Mouse (Mus musculus) heart, postnatal 36 days (tissue): ENCODE measurements around the gene Mapk13. TPM values are rescaled to one million over a fixed set of nuclear protein-coding genes. Genes with fewer than 3 reads are reported as not detected.
"Not testable (repeated sequence)": the region's sequence is repeated elsewhere in the genome, so short reads cannot be mapped to it uniquely, and the experiment has no call there.

Experiments
- DNase-seq, 2 experiments: peaks; one replicate each; pipeline ENCODE4 v3.0.0; 2021 to 2022
- intact Hi-C: fragments of 180-260 bp; cut with DNase I; formaldehyde crosslinking; loops from one replicate; pipeline ENCODE4 v1.15.1; 2025
- total RNA-seq, 2 experiments: library from RNA; stranded (reverse); gene quantifications; 2 replicates each; pipeline ENCODE4 v1.2.3; 2021

Mapk13 gene
- total RNA-seq, result under 1 TPM in 1 of 2 experiments, not detected in 1; 0.19 TPM

DNA sequence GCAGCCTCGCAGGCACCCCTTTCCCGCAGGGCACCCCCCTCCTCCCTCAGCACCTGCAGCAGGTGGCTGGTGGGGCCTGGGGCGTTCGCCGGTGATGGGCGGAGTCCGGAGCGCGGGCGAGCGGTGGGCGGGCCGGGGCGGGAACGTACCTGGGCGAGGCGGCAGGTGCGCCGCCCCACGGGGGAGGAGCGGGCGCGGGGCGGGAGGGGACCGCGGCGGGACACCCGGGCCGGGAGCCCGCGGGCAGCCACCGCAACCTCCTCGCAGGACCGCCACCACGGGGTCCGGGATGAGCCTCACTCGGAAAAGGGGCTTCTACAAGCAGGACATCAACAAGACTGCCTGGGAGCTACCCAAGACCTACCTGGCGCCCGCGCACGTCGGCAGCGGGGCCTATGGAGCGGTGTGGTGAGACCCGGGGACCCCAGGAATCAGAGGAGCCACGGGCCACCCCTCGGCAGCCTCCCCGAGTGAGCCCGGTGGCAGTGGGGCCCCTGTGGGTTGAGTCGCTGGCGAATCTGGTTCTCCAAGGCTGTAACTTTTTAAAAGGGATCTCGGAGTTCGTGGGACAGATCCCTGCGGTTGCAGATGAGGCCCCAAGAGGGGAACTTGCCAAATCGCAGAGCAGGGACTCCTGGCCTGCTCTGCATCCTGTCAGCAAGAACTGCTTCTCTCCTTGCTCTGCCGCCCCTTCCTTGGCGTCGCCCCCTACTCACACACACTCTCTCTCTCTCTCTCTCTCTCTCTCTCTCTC, at the start of gene Mapk13:
Gene Mapk13, plus strand, starts transcription at position 177 of the 754 bp plus-strand sequence.
- DNase-seq, result peak in 1 of 2 experiments; percentile 15
- intact Hi-C loops, result no loop called here

DNA sequence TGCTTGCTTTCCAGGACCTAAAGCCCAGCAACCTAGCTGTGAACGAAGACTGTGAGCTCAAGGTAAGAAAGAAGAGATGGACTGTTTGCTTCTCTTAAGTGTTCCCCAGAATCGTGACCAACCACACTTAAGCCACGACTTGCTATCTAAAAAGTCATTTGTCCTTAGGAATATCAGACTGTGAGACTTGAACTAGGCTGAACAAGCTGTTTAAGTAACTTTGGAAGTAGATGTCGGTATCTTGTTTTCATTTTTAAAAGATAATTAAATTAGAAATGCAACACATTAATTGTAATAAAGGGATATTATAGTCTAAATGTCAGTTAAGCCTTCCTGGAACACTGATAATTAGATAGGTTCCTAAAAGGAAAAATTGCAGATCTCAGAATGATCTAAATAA, 43.3 kb upstream of the Mapk13 start, which contains the start of gene AC170998.1:
Gene AC170998.1, plus strand, starts transcription at position 301 of the 400 bp plus-strand sequence.
- DNase-seq, result no peak
- intact Hi-C loops, result no loop called here

DNA sequence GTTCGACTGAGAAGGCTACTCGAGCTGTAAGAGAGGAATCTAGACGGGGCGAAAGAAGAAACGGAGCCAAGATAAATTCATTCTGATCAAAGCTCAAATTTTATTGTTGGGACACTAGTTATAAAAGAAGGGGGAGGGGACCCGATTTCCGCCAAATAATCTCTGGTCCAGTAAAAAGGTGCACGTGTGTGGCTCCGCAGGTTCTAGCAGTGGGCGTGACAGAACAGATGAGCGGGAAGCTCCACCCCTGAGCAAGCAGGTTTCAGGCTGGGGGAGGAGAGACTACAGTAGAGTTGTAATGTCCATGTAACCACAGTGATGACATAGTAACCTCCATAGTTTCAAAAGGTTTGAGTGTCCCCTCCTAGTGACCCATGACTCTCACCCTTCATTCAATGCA, 41.6 kb upstream of the Mapk13 start:
- intact Hi-C loops, result not testable (repeated sequence)

DNA sequence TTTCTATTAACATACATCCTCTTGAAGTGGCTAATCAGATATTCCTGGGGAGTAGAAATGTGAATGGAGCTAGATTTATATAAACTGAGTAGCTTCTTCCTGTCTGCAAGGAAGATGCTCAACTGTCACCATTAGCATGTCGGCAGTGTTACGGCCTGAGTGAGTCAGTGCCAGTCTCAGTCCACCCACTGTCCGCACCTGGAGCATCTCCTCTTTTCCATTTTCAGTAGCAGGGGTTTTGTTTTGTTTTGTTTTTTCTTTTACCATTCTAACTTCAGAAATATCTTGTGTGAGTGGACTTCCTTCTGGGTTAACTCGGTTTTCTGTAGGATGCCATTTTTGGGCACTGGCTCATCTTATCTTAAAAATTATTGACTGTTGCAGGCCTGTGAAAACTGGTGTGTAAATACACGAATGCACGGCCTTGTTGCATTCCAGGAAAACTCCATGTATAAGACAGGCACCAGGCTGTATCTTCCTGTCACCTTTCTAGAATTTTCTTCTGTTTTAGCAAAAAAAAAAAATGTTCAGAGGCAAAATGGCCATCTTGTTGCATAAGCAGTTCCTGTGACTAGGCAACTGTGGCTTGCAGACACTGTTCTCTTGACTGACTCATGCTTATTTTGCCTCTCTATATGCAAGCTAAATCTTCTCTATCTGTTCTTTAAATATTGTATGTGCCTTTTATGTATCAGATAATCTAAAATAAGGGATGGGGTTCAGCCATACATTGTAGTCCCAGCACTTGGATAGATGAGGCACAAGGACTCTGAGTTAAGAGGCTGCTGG, 33.6 kb upstream of the Mapk13 start:
- intact Hi-C loops, result no loop called here
- no peak for DNase-seq

More for the DNA sequence above, 41.6 kb upstream of the Mapk13 start:
- DNase-seq, result not testable (repeated sequence)

GRCm38 (mm10) chr17:28736486-28736885, 32.6 kb upstream of the Mapk13 start:
- DNase-seq, result no peak
- intact Hi-C loops, result no loop called here

- no peak for DNase-seq
- intact Hi-C loops, result no loop called here
Measured at GRCm38 (mm10) chr17:28737973-28738372, 31.1 kb upstream of the Mapk13 start.

DNA sequence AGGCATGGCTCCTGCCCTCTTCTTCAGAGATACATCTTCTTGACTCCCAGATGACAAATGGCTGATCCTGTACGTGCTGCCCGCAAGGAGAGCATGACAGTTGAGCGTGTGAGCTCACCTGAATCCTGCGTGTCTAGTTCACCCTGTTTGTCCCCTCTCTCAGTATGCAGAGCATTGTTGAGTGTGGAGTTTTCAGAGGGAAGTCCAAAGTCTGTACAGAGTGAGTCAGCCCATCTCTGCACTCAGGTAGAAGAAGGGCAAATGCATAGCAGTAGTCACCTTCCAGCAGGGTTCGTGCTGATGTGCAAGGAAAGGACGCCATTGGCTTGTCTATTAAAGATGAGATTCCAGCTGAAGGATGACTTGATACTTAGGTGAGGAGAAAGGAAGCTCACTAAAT, 29.9 kb upstream of the Mapk13 start:
- no peak for DNase-seq
- intact Hi-C loops, result no loop called here

DNA sequence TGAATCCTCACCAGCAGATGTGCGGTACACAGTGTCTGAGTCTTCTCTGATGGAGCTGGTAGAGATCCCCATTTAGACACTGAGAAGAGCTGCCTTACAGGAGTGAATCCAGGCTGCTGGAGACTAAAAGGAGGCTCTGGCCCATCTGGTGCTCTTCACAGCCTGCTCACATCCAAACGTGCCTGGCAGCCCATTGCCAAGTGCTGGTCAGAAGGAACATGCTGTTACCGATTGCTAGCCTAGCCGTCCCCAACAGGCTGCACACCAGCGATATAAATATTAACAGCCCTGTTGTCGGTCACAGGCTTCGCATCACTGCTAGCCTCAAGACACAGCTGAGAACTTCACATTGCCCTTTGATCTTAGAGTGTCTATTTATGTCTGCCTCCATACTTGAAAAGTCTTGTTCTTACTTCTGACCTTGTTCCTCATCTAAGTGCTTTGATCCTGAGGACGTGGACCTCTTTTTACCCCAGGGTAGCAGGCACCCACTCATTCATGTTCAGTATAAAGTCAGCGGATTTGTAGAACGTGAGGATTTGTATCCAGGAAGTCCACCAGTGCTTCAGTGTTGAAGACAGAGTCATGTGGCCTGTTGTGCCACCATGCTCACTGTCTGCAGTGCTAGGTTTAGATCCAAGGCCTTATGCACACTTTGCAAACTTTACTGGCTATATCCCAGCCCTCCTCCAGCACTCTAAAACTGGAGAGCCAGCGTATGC, 25.8 kb upstream of the Mapk13 start:
- intact Hi-C loops, result loop anchor here (5.0 kb wide), 1 partner anchor 51 kb away; the partner anchor contains the start of genes Mapk14 and Slc26a8
- DNase-seq, result no peak

- intact Hi-C loops, result loop anchor here (5.0 kb wide), 1 partner anchor 52 kb away; the partner anchor contains the start of genes Mapk14 and Slc26a8
- DNase-seq, result no peak
Measured at GRCm38 (mm10) chr17:28743916-28744315, 25.2 kb upstream of the Mapk13 start.

DNA sequence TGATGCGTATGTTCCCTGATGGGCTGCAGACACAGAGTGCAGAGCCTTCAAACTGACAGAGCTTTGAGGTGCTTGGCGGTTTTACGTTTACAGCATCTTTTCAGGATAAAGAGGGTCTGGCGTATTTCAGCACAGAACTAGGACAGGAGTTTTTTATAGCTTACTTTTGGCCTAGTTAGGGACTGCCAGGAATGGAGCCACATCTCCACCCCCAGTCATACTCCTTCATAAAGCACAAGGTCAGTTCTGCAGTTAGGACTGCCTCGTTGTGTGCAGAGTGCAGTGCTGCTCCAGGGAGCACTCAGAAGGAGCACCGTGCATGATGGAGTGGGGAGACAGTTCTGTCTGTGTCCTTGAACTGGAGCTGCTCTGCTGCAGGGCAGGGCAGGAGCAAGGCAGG, 23.3 kb upstream of the Mapk13 start:
- DNase-seq, result no peak
- intact Hi-C loops, result no loop called here

DNA sequence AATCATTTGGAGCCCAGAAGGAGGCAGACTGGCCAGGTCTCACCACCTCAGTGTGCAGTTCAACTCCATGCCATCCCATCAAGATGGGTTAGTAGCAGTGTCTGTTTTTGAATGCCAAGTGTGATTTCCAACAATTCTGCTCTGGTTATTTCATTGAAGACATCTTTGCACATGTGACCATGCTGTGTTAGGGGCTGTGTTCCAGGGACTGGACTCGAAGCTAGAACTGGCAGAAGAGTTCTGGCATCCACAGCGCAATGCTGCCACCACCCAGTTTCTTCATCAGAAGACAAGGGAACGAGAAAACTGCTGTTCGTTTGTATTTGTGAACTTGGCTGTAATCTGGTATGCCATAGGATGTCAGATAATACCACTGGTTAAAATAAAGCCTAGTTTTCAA, 21.1 kb upstream of the Mapk13 start:
- DNase-seq, result no peak
- intact Hi-C loops, result no loop called here

GRCm38 (mm10) chr17:28750580-28750979, 18.5 kb upstream of the Mapk13 start:
- intact Hi-C loops, result no loop called here
- peak in 1 of 2 experiments; percentile 17 for DNase-seq

- intact Hi-C loops, result no loop called here
- DNase-seq, result no peak
Measured at GRCm38 (mm10) chr17:28756447-28756846, 12.7 kb upstream of the Mapk13 start.

DNA sequence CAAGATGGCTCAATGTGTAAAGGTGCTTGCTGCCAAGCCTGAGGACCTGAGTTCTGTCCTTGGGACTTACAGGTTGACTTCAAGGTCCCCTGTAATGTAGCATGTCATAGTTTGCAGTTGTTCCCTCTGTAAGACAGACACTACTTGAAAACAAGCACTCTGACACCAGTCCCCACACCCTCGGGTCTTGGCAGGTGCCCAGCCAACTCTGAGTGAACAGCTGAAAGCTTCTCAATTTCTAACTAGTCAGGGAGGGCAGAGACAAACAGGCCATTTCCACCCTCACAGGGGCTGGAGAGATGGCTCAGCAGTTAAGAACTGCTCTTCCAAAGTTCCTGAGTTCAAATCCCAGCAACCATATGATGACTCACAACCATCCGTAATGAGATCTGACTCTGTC, 11.6 kb upstream of the Mapk13 start:
- no peak for DNase-seq
- intact Hi-C loops, result no loop called here

GRCm38 (mm10) chr17:28760736-28761312, 8.3 kb upstream of the Mapk13 start:
- intact Hi-C loops, result no loop called here
- no peak for DNase-seq

DNA sequence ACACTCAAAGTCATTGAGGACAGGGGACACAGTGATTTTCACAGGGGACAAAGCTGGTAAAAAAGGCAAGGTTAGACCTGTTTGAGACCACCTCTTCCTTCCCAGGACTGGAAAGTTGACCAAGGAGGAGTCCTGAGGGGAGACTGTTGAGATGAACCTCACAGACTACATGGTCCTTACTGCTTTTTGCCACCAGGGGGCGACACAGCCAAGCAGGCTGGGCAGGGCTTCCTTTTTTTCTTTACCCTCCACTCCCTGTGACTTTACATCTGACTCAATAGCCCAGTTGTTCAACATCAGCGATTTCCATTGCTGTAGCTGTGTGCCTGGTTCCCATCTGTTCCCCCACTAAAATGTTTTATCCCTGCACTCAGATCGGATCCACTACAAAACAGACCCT, 7.2 kb upstream of the Mapk13 start:
- intact Hi-C loops, result loop anchor here (1.0 to 2.0 kb wide), 3 partner anchors 39 to 165 kb away; partner anchors contain the start of genes Brpf3 and Mapk14
- DNase-seq, result peak; percentile 80 to 84

DNA sequence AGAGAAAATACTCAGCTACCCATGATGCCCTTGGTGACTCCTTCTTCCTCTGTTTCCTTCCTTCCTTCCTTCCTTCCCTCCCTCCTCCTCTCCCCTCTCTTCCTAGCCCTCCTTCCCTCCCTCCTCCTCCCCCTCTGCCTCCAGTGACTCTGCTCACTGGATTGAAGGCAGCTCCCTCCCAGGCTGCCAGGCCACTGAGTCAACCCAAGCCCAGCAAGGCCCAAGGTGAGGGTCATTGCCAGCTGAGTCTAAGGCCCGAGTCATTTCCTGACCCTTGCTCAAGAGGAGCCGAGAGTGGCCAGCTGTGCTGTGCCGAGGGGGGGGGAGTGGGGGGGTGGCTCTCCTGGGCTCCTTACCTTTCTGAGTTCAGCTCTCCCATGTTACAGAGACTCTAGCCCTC, 2.9 kb upstream of the Mapk13 start:
- intact Hi-C loops, result no loop called here

DNA sequence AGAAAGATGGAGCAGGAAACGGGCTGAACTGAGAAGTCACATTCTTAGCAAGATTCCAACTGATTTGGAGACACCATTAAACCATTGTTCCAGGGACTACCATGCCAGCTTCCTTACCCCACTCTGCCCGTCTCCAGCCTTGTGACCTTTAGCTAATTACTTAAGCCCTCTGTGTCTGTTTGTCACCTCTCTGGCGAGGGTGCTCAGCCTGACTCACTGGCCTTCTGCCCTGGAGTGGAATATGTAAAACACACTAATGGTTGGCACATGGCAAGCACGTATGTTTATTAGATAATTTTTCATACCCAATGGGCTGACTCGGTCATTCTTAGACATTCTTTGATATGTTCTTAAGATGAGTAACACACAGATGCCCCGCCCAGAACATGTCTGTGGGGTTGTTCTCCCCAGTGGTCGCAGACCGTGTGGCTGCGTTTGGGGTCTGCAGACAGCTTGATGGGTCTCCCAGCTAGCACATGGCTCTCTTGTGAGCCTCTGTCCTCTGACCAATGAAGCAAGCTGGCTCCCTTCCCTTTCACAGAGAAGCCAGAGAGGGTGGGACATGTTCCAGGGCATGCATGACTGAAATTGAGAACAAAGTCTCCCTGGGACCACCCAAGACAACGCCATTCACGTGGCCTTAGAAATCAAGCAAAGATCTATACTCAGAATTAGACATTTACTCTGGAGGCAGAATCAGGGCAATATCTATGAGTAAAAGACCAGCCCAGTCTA, 2.1 kb upstream of the Mapk13 start:
- no peak for DNase-seq
- intact Hi-C loops, result no loop called here

More for the DNA sequence above, 2.9 kb upstream of the Mapk13 start:
- no peak for DNase-seq

- intact Hi-C loops, result no loop called here
- DNase-seq, result peak in 1 of 2 experiments; percentile 13
Measured at GRCm38 (mm10) chr17:28769875-28770421, 851 bp downstream of the Mapk13 start.
